Mouse (Mus musculus): ENCODE measurements around the gene Phf21a. TPM values are rescaled to one million over a fixed set of nuclear protein-coding genes. Genes with fewer than 3 reads are reported as not detected.
"Not testable (repeated sequence)": the region's sequence is repeated elsewhere in the genome, so short reads cannot be mapped to it uniquely, and the experiment has no call there.

The Phf21a gene
- polyA plus RNA-seq, 1 experiment = 52.8 TPM

DNA sequence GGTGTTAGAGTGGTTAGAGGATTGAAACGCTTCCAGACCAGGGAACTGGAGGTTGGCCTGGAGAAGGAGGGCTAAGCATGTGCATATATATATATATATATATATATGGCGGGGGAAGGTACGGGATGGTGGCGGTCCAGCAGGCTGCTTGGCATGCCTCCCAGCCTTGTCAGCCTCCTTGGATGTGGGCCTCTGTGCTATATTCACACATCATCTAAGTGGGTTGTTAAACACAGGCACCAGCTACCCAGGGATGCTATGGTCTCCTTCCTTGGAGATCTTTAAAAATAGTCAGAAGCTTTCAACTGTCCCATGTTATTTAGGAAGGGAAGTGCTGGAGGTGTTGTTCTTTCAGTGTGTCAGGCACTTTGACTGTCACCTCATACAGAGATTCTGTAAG lies 3.1 kb upstream of the Phf21a start:
- Histone ChIP-seq H3K4me3 (replicated peaks; ENCODE audit: control insufficient read depth, low read depth, low read length) (no peak overlapping the region), H3K4me1 (ENCODE audit: control insufficient read depth, insufficient read depth, low read length) (no peaks in the 10 kb centered on the region), H3K27ac (ENCODE audit: control insufficient read depth, insufficient read depth, low read depth, low read length, poor library complexity) (no peak overlapping the region)
- TF ChIP-seq POLR2A (IDR thresholded peaks at IDR 0.05; ENCODE audit: borderline replicate concordance, control insufficient read depth, low read depth, low read length) = no peak
- TF ChIP-seq CTCF (IDR thresholded peaks at IDR 0.05; ENCODE audit: control insufficient read depth, insufficient read depth, low read length) = no peak
- 84% methylated on average over 4 of the region's 4 CpGs for WGBS

DNA sequence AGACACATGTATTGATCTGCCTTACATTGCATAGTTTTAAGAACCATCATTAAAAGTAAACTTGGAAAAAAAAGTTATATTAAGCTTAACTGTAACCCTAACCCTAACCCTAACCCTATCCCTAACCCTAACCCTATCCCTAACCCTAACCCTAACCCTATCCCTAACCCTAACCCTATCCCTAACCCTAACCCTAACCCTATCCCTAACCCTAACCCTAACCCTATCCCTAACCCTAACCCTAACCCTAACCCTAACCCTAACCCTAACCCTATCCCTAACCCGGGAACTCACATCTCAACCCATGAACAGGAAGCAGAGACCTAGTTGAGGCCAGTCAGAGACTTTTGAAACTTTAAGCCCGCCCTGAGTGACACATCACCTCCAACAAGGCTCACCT lies 586 bp downstream of the Phf21a start:
- WGBS = 74% methylated on average over 2 of the region's 2 CpGs
- H3K4me1 ChIP-seq (ENCODE audit: control insufficient read depth, insufficient read depth, low read length); H3K27ac ChIP-seq (ENCODE audit: control insufficient read depth, insufficient read depth, low read depth, low read length, poor library complexity); H3K4me3 ChIP-seq (replicated peaks; ENCODE audit: control insufficient read depth, low read depth, low read length): not testable (repeated sequence)

DNA sequence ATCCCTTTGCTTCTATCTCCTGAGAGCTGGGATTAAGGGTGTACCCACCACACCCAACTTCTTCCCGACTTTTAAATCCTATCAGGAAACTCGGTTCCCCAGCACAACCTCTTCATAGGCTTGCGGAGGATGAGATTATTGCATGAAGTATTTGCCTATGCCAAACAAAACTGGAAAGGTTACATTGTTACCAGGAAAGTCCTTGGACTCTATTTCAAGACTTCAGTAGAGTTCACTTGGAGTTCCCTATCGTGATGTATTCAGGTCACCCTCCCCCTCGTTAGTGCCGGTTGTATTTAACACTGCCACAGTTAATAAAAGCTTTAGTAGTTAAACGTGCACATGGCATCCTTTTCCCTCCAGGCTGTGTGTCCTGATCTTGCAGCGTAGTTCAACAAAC lies 1.2 kb downstream of the Phf21a start:
- H3K4me3 ChIP-seq (replicated peaks; ENCODE audit: control insufficient read depth, low read depth, low read length) = no peak overlapping the region
- 63% methylated on average over 8 of the region's 8 CpGs for WGBS
- no peaks in the 10 kb centered on the region for H3K4me1 ChIP-seq (ENCODE audit: control insufficient read depth, insufficient read depth, low read length)
- H3K27ac ChIP-seq (ENCODE audit: control insufficient read depth, insufficient read depth, low read depth, low read length, poor library complexity) = no peak overlapping the region
- TF ChIP-seq CTCF (IDR thresholded peaks at IDR 0.05; ENCODE audit: control insufficient read depth, insufficient read depth, low read length) = no peak
- no peak for TF ChIP-seq POLR2A (IDR thresholded peaks at IDR 0.05; ENCODE audit: borderline replicate concordance, control insufficient read depth, low read depth, low read length)

DNA sequence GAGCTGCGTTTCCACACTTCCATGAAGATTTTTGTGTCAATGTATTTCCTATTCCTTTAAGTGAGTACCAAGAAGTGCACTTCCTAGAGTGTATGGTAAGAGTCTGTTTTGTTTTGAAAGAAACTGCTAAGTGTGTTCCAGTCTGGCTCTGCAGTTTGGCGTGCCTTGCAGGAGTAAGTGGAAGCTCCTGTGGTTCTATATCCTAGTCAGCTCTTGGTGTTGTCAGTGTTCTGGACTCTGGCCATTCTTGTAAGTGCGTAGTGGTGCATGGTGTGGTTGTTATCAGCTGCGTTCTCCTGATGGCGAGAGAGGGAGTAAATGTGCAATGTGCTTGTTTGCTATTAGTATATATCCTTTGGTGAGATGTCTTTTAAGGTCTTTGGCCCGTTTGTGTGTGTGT lies 7.9 kb downstream of the Phf21a start:
- Histone ChIP-seq H3K4me1 (ENCODE audit: control insufficient read depth, insufficient read depth, low read length) (no peaks in the 10 kb centered on the region), H3K4me3 (replicated peaks; ENCODE audit: control insufficient read depth, low read depth, low read length) (no peak overlapping the region), H3K27ac (ENCODE audit: control insufficient read depth, insufficient read depth, low read depth, low read length, poor library complexity) (no peak overlapping the region)
- TF ChIP-seq POLR2A (IDR thresholded peaks at IDR 0.05; ENCODE audit: borderline replicate concordance, control insufficient read depth, low read depth, low read length) = no peak
- no peak for TF ChIP-seq CTCF (IDR thresholded peaks at IDR 0.05; ENCODE audit: control insufficient read depth, insufficient read depth, low read length)
- WGBS = 71% methylated on average over 6 of the region's 6 CpGs

DNA sequence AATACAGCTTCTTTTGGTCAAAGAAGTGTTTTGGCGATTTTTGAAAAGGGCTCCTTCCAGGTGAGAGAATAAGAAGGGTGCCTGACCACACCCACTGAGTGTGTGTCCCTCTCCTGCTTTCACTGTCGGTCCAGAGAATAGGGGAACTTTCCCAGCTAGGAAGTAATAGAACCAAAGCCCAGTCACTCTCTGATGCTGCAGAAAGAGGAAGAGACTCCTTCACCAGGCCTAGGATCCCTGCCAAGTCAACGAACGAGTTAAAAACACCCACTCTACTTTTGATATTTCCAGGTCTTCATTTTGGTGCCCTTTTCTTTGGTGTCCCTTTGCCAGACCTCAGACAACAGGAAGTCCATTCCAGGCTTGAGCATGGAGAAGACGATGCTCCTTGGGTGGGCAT lies 31.6 kb downstream of the Phf21a start:
- Histone ChIP-seq H3K4me3 (replicated peaks; ENCODE audit: control insufficient read depth, low read depth, low read length) (no peak overlapping the region), H3K4me1 (ENCODE audit: control insufficient read depth, insufficient read depth, low read length) (no peaks in the 10 kb centered on the region), H3K27ac (ENCODE audit: control insufficient read depth, insufficient read depth, low read depth, low read length, poor library complexity) (no peak overlapping the region)
- TF ChIP-seq POLR2A (IDR thresholded peaks at IDR 0.05; ENCODE audit: borderline replicate concordance, control insufficient read depth, low read depth, low read length) = no peak
- TF ChIP-seq CTCF (IDR thresholded peaks at IDR 0.05; ENCODE audit: control insufficient read depth, insufficient read depth, low read length) = no peak
- WGBS = 21% methylated on average over 5 of the region's 5 CpGs

DNA sequence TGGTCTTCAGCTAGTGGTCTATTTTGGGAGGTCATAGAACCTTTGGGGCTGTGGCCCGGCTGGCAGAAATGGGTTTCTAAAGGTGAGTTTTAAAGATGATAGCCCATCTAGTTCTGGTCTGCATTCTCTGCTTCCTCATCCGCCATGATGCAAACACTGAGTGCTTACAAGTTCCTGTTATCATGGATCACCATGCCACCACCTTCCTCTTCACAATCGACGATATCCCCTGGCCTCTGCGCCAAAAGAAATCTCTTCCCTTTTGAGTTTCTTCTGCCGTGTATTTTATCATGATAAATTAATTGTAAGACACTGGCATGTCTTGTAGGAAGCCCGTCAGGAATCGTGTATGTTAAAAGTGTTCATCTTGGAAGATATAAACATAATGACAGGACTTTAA lies 32.4 kb downstream of the Phf21a start:
- H3K27ac ChIP-seq (ENCODE audit: control insufficient read depth, insufficient read depth, low read depth, low read length, poor library complexity) = no peak overlapping the region
- H3K4me3 ChIP-seq (replicated peaks; ENCODE audit: control insufficient read depth, low read depth, low read length) = no peak overlapping the region
- H3K4me1 ChIP-seq (ENCODE audit: control insufficient read depth, insufficient read depth, low read length) = no peaks in the 10 kb centered on the region
- TF ChIP-seq CTCF (IDR thresholded peaks at IDR 0.05; ENCODE audit: control insufficient read depth, insufficient read depth, low read length) = no peak
- TF ChIP-seq POLR2A (IDR thresholded peaks at IDR 0.05; ENCODE audit: borderline replicate concordance, control insufficient read depth, low read depth, low read length) = no peak
- WGBS = 51% methylated on average over 8 of the region's 8 CpGs

DNA sequence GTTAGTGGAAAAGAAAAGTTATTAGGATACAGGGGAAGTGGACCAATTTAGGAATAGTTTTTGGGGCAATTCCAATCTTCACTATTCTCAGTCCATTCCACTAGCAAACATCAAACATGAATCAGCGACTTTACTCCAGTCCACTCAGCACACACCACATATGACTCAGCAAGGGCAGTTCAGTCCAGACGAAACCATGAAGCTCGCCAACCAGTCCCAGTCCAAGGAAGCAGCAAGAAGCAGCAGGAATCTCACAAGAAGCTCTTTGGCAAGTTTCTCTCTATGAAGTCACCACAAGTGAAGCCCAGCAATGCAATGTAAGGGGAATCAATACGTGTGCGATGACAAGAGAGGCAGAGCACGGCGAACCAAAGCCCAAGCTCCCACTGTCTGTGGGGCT lies 37.2 kb downstream of the Phf21a start:
- TF ChIP-seq CTCF (IDR thresholded peaks at IDR 0.05; ENCODE audit: control insufficient read depth, insufficient read depth, low read length) (no peak), POLR2A (IDR thresholded peaks at IDR 0.05; ENCODE audit: borderline replicate concordance, control insufficient read depth, low read depth, low read length) (no peak)
- Histone ChIP-seq H3K27ac (ENCODE audit: control insufficient read depth, insufficient read depth, low read depth, low read length, poor library complexity) (no peak overlapping the region), H3K4me3 (replicated peaks; ENCODE audit: control insufficient read depth, low read depth, low read length) (no peak overlapping the region), H3K4me1 (ENCODE audit: control insufficient read depth, insufficient read depth, low read length) (no peaks in the 10 kb centered on the region)
- 89% methylated on average over 7 of the region's 7 CpGs for WGBS

DNA sequence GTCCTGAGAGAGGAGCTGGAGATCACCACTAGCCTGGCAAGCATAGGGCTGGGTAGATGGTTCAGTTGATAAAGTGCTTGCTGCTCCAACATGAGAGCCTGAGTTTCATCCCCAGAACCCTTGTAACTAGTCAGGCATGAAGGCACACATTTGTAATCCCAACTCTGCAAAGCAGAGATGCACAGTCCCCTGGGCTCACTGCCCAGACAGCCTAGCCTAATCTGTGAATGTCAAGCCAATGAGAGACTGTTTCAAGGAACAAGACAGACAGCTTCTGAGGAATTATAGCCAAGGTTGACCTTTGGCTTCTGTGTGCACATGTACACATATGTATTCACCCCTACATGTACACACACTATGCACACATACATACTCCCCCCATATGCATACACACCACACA lies 45.8 kb downstream of the Phf21a start:
- H3K27ac ChIP-seq (ENCODE audit: control insufficient read depth, insufficient read depth, low read depth, low read length, poor library complexity) = no peak overlapping the region
- no peak overlapping the region for H3K4me3 ChIP-seq (replicated peaks; ENCODE audit: control insufficient read depth, low read depth, low read length)
- TF ChIP-seq POLR2A (IDR thresholded peaks at IDR 0.05; ENCODE audit: borderline replicate concordance, control insufficient read depth, low read depth, low read length) (no peak), CTCF (IDR thresholded peaks at IDR 0.05; ENCODE audit: control insufficient read depth, insufficient read depth, low read length) (no peak)
- H3K4me1 ChIP-seq (ENCODE audit: control insufficient read depth, insufficient read depth, low read length) = no peaks in the 10 kb centered on the region

DNA sequence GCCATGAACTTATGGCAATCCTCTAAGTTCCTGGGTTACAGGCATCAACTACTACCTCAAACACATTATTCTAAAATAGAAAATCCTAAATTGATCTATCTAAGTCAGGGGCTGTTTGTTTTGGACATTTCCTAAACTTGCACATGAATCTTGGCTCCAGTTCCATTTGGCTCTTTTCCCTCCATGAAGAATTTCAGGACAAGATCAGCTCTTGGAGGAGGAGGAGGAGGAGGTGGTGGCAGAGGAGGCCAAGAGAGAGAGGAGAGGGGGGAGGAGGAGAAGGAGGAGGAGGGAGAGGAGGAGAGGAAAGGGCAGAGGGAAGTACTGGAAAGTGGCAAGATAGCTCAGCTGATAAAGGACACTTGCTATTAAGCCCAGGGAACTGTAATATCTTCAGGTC lies 46.4 kb downstream of the Phf21a start:
- H3K27ac ChIP-seq (ENCODE audit: control insufficient read depth, insufficient read depth, low read depth, low read length, poor library complexity) = no peak overlapping the region
- no peaks in the 10 kb centered on the region for H3K4me1 ChIP-seq (ENCODE audit: control insufficient read depth, insufficient read depth, low read length)
- no peak for TF ChIP-seq CTCF (IDR thresholded peaks at IDR 0.05; ENCODE audit: control insufficient read depth, insufficient read depth, low read length)
- no peak for TF ChIP-seq POLR2A (IDR thresholded peaks at IDR 0.05; ENCODE audit: borderline replicate concordance, control insufficient read depth, low read depth, low read length)
- no peak overlapping the region for H3K4me3 ChIP-seq (replicated peaks; ENCODE audit: control insufficient read depth, low read depth, low read length)

Measured in bone marrow, adult 2 months (tissue).